Mouse (Mus musculus) layer of hippocampus, adult 18-20 months (tissue): ENCODE measurements around the gene Pqlc2. TPM values are rescaled to one million over a fixed set of nuclear protein-coding genes. Genes with fewer than 3 reads are reported as not detected.

ENCODE experiments used
- DNase-seq, 2 experiments: peaks; one replicate each; pipeline ENCODE4 v3.0.0; 2022; ENCODE audit warnings: low spot score in 2 of 2
- total RNA-seq, 2 experiments: library from RNA; stranded (reverse); gene quantifications; 2 replicates each; pipeline ENCODE4 v1.2.3; 2021

The Pqlc2 gene
- total RNA-seq, 2 experiments from 2014 or later, result 12.9 to 14.2 TPM

DNA sequence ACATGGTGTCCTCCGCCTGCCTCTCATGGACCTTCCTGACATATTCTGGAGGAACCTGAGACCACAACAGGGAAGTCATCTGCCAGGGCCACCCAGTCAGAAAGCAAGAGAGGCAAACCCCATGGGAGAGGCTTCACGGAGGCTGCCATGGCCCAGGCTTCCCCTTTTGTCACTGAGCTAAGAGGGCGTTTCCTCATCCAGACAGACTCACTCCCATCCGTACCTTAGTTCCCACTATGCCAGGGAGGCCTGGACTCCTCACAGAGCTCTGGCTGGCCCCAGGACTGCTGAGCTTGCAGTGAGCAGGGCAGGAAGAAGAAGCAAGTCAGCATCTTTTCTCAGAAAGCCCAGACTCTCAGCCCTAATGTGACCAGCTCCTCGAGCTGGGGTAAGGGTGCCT is 2.6 kb downstream of the Pqlc2 start:
- DNase-seq, result no peak

GRCm38 (mm10) chr4:139305521-139305920 is 5.0 kb downstream of the Pqlc2 start:
- no peak for DNase-seq

DNA sequence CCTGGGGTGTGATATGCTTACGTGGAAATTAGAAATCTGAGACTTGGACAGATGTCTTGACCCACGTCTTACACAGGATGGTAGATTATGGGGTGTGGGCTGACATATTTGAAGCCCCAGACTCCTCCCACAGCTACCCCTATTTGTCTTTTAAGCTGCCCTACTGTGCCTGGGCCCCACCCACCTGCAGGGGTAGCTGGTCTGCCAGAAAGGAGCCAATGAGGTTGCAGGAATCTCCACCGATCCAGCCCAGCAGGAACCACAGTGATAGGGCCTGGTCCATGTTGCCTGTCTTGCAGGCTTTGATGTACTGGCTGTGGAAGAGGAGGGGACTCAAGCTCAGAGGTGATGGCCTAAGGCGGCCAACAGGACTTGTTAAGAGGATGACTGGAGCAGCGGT is 8.3 kb downstream of the Pqlc2 start:
- DNase-seq, result no peak

GRCm38 (mm10) chr4:139301780-139302179 is 8.7 kb downstream of the Pqlc2 start:
- no peak for DNase-seq

DNA sequence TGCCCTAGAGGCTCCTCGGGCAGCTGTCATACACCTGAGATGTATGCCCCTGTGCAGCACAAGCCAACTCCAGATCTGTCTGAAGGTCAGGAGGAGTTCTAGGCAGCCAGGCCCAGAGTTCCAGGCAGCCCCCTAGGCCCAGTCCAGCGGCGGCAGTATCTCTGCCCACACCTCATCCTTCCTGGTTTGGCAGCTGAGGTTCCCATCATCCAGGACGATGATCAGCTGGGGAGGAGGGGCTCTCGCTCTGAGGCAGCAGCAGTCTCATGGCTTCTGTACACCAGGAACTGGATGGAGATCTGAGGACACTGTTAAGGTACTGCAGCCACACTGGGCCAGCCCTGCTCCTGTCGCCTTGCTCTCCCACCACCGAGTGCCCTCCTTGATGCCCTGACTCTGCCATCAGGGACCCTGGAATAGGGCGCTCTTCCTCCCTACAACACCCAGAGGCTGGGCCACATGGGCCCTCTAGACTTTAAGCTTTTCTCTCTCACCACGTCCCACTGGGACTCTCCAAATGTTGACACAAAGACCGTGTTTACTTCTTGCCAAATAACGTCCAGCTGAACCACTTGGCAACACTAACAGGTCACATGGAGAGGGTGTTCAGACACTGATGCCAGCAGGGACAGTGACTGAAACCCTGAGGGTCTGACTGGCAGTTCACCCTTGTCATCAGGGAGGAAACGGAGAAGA is 11.7 kb downstream of the Pqlc2 start:
- DNase-seq, result no peak

GRCm38 (mm10) chr4:139297566-139297965 is 12.9 kb downstream of the Pqlc2 start:
- DNase-seq, result no peak

DNA sequence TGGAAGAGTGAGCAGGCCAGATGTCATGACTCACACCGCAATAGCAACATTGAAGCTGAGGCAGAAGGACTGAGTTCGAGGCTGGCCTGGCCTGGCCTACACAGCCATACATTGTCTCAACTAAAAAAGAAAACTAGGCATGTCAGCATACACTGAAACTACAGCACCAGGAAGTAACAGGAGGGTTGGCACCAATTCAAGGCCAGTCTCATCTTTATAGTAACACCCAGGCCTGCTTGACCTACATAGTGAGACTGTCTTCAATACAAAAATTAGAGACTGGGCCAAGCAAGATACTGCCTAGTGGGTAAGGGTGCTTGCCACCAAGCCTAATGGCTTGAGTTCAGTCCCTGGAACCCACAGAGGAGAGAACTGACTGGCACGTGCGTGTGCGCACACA is 18.5 kb downstream of the Pqlc2 start:
- no peak for DNase-seq

DNA sequence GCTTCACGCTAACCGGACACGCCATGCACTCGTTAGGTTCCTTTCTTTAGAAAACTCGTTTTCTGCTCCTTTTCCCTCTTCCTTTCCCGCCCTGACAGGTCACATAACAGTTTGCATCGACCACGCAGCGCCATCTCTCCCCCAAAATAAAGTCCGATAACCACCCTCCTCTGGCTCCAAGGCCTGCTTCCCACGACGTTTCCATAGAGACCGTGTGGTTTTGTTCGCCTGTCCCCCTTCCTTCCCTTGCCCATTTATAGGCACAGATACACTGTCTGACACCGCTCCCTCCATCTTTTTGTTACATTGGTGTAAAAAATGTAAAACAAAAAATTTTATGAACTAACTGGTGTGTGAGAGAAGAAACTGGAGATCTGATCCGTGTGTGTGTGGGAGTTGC is 19.4 kb downstream of the Pqlc2 start:
- no peak for DNase-seq

GRCm38 (mm10) chr4:139289017-139289416 is 21.5 kb downstream of the Pqlc2 start:
- DNase-seq, result peak; percentile 38 to 79

DNA sequence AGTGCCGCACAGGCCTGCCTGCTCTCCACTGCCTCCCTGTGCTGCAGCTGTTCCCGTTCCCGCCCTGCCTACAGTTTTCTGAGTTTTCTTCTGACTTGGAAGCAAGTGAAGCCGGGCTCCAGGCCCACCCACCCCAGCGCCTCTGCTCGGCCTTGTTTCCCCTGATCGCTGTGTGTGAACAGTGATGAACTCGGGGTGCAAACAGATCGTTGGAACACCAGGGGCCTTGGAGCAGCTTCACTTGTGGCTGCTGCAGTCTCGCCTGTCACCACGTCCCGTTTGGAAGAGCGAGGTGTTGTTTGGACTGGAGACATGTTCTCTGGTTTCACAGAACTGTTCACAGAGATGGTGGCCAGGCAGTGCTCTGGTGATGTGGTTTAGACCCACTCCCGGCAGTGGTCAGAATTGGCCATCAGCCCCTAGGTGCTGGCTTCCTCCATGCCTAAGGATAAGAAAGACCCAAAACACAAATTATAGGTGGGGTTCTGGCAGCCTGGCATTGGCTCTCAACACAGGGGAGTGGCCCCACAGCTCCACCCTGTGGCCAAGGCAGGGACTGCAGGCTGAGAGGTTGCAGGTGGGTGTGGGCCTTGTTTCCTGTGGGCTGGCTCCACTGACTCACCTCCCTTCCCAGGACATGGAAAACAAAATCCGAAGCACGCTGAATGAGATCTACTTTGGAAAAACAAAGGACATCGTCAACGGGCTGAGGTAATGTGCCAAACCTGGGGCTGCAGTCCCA is 23.2 kb downstream of the Pqlc2 start:
- peak; percentile 85 to 93 for DNase-seq

- no peak for DNase-seq
Observed at GRCm38 (mm10) chr4:139286234-139286633, 24.3 kb downstream of the Pqlc2 start.

DNA sequence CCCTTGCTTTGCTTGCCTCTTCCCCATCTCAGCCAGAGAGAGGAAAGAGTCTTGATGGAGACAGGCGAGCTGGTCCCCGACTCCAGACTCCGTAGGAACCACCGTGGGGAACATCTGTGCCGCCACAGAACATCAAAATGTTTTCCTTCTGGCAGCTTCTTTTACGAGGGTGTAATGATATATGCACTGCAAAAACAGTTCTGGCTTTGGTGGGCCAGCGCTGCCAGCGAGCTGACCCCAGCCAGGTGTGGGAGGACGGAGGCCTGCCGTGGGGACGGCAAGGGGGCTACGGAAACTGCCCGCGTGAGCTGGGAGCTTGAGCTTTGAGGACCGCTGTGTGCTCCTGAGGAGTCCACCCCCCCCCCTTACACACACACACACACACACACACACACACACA is 25.6 kb downstream of the Pqlc2 start:
- DNase-seq, result no peak

DNA sequence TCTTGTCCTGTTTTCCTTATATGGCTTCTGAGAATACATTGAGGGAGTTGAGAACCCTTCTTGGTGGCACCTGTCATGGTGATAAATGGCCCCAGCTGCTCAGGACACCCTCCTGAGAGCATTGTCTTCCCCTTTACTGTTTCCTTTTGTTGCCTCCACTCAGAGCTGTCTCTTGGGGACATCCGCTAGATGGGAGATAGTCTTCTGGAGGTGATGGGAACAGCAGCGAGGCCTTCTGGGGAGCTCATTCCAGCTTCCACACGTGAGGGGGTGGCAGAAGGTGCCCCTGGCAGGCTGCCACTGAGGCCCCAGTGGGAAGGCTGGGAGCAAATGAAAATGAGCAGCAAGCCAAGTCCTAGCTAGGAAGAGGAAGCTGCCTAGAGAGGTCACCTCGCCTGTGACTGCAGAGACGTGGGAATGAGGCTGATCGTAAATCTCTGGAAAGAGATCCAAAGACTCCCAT is 27.5 kb downstream of the Pqlc2 start:
- no peak for DNase-seq

- no peak for DNase-seq
Observed at GRCm38 (mm10) chr4:139281791-139282345, 28.6 kb downstream of the Pqlc2 start.

GRCm38 (mm10) chr4:139280530-139280929 is 30.0 kb downstream of the Pqlc2 start:
- no peak for DNase-seq

DNA sequence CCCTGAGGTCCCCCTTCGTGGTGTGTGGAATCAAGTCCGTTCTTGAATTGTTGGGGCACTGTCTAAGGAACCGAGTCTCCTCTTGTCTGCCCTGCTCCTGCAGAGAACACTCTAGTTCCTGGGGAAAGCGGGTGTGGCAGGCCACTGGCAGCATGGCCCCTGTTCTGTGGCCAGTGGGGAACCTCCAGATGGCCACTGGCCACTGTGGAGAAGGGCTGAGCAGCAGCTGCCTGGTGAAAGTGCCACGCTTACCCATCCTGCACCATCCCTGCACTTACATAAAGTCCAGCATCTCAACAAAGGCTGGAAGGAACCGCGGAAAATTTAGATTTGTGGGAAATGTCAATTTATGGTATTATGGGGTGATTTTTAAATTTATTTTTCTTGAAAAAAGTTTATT is 34.1 kb downstream of the Pqlc2 start:
- no peak for DNase-seq

GRCm38 (mm10) chr4:139274573-139274972 is 35.9 kb downstream of the Pqlc2 start:
- DNase-seq, result no peak

DNA sequence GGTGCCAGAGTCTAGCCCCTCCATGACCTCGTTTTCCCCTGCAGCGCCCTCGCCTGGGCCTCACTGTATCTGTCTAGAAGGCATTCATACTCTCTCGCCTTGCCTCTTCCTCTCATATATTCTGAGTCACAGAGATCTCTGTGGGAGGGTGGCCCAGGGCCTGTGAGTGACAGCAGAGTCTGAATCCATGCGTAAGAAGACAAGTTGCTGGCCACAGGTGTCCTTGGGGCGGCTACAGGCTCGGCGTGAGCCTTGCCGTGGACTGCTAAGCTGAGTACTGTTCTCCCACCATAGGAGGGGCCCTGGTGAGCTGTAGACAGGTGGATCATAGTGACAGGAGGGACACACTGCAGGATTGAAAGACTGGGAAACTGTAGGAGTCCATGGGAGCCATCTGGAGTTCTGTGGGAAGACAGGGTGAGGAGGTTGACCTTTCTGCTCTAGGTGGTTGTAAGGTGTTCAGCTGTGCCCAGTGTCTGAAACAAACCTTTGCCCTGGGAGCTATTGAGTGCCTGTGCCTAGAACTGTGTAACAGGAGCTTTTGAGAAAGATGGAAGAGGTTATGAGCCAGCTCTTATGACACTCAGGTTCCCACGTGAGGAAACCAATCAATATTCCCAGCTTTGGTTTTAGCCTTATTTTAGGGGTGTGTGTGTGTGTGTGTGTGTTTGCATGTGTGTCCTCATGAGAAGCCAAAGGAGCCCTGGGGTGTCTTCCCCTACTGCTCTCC is 37.4 kb downstream of the Pqlc2 start:
- DNase-seq, result no peak

DNA sequence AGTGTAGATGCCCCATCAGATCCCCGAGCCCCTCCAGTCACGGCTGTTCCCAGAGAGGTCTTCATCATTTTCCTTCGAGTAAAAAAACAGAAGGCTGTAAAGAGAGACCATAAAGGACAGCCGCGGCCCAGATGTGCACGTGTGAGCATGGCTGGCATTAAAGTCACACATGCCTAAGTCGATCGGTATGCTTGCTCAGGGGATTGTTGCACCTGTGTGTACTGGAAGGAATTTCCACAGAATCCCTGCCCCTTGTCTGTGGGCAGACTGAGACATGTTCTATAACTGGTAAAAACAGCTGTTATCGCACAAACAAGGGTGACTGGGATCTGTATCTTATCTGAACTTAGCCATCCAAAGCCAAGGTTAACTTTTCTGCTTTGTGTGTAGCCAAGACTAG is 38.9 kb downstream of the Pqlc2 start:
- no peak for DNase-seq

GRCm38 (mm10) chr4:139270168-139270567 is 40.3 kb downstream of the Pqlc2 start:
- no peak for DNase-seq

- no peak for DNase-seq
Observed at GRCm38 (mm10) chr4:139268242-139268641, 42.3 kb downstream of the Pqlc2 start.

- no peak for DNase-seq
Observed at GRCm38 (mm10) chr4:139267335-139267734, 43.2 kb downstream of the Pqlc2 start.
